Mouse (Mus musculus) stomach, postnatal 0 days (tissue): Measurements from ENCODE around the gene Olfr5. TPM values are rescaled to one million over a fixed set of nuclear protein-coding genes. Genes with fewer than 3 reads are reported as not detected.

Experiments
- ATAC-seq: fragments of 200-750 bp; cut with Nextera tagmentation; 2 replicates; pipeline ENCODE4 v1.8.0; 2017; ENCODE audit not compliant: low FRiP score, low TSS enrichment
- DNase-seq: peaks from one replicate; pipeline ENCODE4 v3.0.0-alpha.2; 2016; ENCODE audit warnings: low spot score
- H3K27ac ChIP-seq: fragments of 300-500 bp; sonication (generic); replicated peaks from 2 replicates; pipeline ENCODE4 v1.5.1; 2014; ENCODE audit warnings: mild to moderate bottlenecking, control low read depth
- H3K27me3 ChIP-seq: fragments of 300-500 bp; sonication (generic); 2 replicates; pipeline ENCODE4 v1.6.1; 2014; ENCODE audit warnings: low read length; ENCODE audit not compliant: control insufficient read depth, insufficient read depth
- H3K36me3 ChIP-seq: fragments of 300-500 bp; sonication (generic); 2 replicates; pipeline ENCODE4 v1.6.1; 2014; ENCODE audit warnings: low read length, mixed read lengths; ENCODE audit not compliant: control insufficient read depth, insufficient read depth
- H3K4me1 ChIP-seq: fragments of 300-500 bp; sonication (generic); replicated peaks from 2 replicates; pipeline ENCODE4 v1.6.1; 2014; ENCODE audit warnings: antibody characterized with exemption; ENCODE audit not compliant: control insufficient read depth, insufficient read depth
- H3K4me2 ChIP-seq: fragments of 300-500 bp; sonication (generic); replicated peaks from 2 replicates; pipeline ENCODE4 v1.6.1; 2014; ENCODE audit warnings: low read depth, mild to moderate bottlenecking, control low read depth, moderate library complexity
- H3K4me3 ChIP-seq: fragments of 300-500 bp; sonication (generic); 2 replicates; pipeline ENCODE4 v1.5.1; 2014; ENCODE audit warnings: low read depth, low read length, control low read depth
- H3K9ac ChIP-seq: fragments of 300-500 bp; sonication (generic); 2 replicates; pipeline ENCODE4 v1.6.1; 2014; ENCODE audit warnings: mild to moderate bottlenecking, low read length, control low read depth, mixed read lengths
- H3K9me3 ChIP-seq: fragments of 300-500 bp; sonication (generic); 2 replicates; pipeline ENCODE4 v1.6.1; 2016; ENCODE audit warnings: low read length; ENCODE audit not compliant: control insufficient read depth
- CTCF ChIP-seq: IDR thresholded peaks from 2 replicates; pipeline ENCODE4 v1.5.1; 2016; ENCODE audit warnings: antibody characterized with exemption, low read depth, mild to moderate bottlenecking, moderate library complexity
- EP300 ChIP-seq: optimal IDR thresholded peaks from 2 replicates; pipeline ENCODE3; 2016; ENCODE audit warnings: antibody characterized with exemption
- WGBS: fragments of 180-500 bp; shearing (Covaris S2); extraction: QIAGEN DNeasy Blood & Tissue Kit; methylation state at CpG from one replicate; pipeline ENCODE4 v1.1.7; 2014; 5-methylcytosine and 5-hydroxymethylcytosine counted together
- polyA plus RNA-seq: library from polyadenylated mRNA; unstranded; fragments of >200 nt; fragmentation: Nextera tagmentation; extraction: Ambion mirVana; gene quantifications from 2 replicates; pipeline ENCODE4 v1.2.1, GENCODE M21; 2015

Gene Olfr5
- polyA plus RNA-seq, 1 experiment from 2014 or later = not detected

DNA sequence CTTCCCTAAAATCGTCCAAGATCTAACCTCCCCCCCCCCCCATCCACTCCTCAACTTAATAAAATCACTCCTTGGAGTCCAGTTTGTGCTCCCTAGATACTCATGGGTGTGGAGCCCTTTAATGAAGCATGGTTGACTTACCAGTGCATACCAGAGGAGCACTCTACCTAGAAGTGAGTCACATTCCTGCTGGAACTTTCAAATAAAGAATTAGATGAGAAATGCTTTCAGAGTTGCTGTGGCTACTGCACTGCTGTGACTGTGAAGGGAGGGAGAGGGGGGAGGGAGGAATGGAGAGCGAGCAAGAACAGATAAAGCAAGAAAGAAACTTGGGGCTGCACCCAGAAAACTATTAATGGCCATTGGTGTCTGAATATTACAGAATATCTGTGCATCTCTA lies 45.6 kb downstream of the Olfr5 start:
- no peak overlapping the region for H3K9ac ChIP-seq
- H3K27me3 ChIP-seq = no peaks in the 10 kb centered on the region
- TF ChIP-seq CTCF = no peak
- TF ChIP-seq EP300 = no peak
- no peak overlapping the region for H3K27ac ChIP-seq
- no peak overlapping the region for H3K4me3 ChIP-seq
- DNase-seq (no peak), ATAC-seq (no peak)
- H3K4me2 ChIP-seq = no peak overlapping the region
- H3K4me1 ChIP-seq = no peaks in the 10 kb centered on the region
- WGBS = 61% methylated on average over 2 of the region's 2 CpGs
- H3K9me3 ChIP-seq = no peaks in the 10 kb centered on the region
- no peaks in the 10 kb centered on the region for H3K36me3 ChIP-seq

- no peak for TF ChIP-seq CTCF
- TF ChIP-seq EP300 = no peak
- no peaks in the 10 kb centered on the region for H3K4me1 ChIP-seq
- no peaks in the 10 kb centered on the region for H3K9me3 ChIP-seq
- H3K4me3 ChIP-seq = no peak within 1 kb of the TSS
- no peaks in the 10 kb centered on the region for H3K36me3 ChIP-seq
- no peak within 1 kb of the TSS for H3K27ac ChIP-seq
- 67% methylated on average over 3 of the region's 3 CpGs for WGBS
- H3K9ac ChIP-seq = no peak within 1 kb of the TSS
- H3K4me2 ChIP-seq = no peak within 1 kb of the TSS
- DNase-seq = no peak
- no peaks in the 10 kb centered on the region for H3K27me3 ChIP-seq
- ATAC-seq = no peak
Observed at GRCm38 (mm10) chr7:6438388-6438787, 48.4 kb downstream of the Olfr5 start, which contains the start of gene Olfr1344. Olfr1344 (plus strand) TSS chr7:6438688.

DNA sequence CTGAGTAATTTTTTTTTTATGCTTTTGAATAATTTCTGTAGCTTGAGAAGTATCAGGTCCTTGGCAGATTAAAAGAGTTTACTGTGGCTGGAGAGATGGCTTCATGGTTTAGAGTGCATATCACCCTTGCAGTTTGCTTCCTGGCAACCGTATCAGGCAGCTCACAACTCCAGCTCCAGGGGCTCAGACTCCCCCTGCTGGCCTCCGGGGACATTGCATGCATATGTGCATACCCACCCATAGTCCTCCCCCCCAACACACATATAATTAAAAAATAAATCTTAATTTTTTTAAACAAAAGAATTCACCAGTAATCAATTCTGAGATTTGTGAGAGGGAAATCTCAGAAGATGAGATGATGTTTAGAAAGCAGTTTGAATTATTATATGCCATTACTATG lies 56.4 kb downstream of the Olfr5 start:
- ATAC-seq (no peak), DNase-seq (peak; percentile 27)
- H3K9ac ChIP-seq = no peak overlapping the region
- no peaks in the 10 kb centered on the region for H3K4me1 ChIP-seq
- 0 out of 2 replicates have a peak, but pooled peaks cover 4% of the 10 kb centered on the region for H3K9me3 ChIP-seq
- no peak overlapping the region for H3K4me3 ChIP-seq
- H3K4me2 ChIP-seq = no peak overlapping the region
- WGBS = 28% methylated on average over 2 of the region's 2 CpGs
- no peaks in the 10 kb centered on the region for H3K36me3 ChIP-seq
- TF ChIP-seq EP300 = no peak
- peak; percentile 62 for TF ChIP-seq CTCF
- no peak overlapping the region for H3K27ac ChIP-seq
- H3K27me3 ChIP-seq = no peaks in the 10 kb centered on the region

DNA sequence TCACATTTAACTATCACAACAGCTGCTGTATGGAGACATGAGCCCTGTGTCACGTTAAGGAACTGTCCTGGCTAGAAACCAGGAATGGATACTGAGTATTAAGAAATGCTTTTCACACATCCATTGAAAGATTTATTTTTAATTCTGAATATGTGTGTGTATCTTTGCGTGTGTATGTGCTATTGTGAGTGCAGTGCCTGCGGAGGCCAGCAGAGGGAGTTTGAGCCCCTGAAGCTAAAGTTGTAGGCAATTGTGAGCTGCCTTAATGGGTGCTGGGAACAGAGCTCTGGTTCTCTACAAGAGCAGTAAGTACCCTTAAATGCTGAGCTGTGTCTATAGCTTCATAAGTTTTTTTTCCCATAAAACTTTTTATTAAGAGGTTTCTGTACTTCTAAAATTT lies 57.4 kb downstream of the Olfr5 start:
- TF ChIP-seq EP300 (no peak), CTCF (peak; percentile 17; the same call in 1 of the 2 replicates)
- Histone ChIP-seq H3K36me3 (no peaks in the 10 kb centered on the region), H3K27me3 (no peaks in the 10 kb centered on the region), H3K4me2 (no peak overlapping the region), H3K4me3 (no peak overlapping the region), H3K9ac (no peak overlapping the region), H3K9me3 (0 out of 2 replicates have a peak, but pooled peaks cover 4% of the 10 kb centered on the region), H3K27ac (no peak overlapping the region), H3K4me1 (no peaks in the 10 kb centered on the region)
- WGBS = 77% methylated on average over 3 of the region's 3 CpGs
- ATAC-seq (no peak), DNase-seq (no peak)

Other genes with a start within 250 kb of the Olfr5 start
- gene Epp13, start 234.2 kb downstream of the Olfr5 start, polyA plus RNA-seq = not detected in 2 replicates
- 5.2 and 5.4 TPM in 2 replicates for gene Zfp667, start 200.4 kb downstream of the Olfr5 start, polyA plus RNA-seq
- gene Zfp583, start 155.7 kb downstream of the Olfr5 start, polyA plus RNA-seq = 1.9 and 2.0 TPM in 2 replicates
- 0.35 and 0.41 TPM in 2 replicates for gene Gm3854, start 143.2 kb downstream of the Olfr5 start, polyA plus RNA-seq
- gene Zfp78, start 123.7 kb downstream of the Olfr5 start, polyA plus RNA-seq = 1.0 and 1.9 TPM in 2 replicates
- 2.4 and 2.6 TPM in 2 replicates for gene Zfp28, start 103.6 kb downstream of the Olfr5 start, polyA plus RNA-seq
- gene Smim17, start 88.2 kb downstream of the Olfr5 start, polyA plus RNA-seq = 0.02 and 0.10 TPM in 2 replicates
- gene Gm20715, start 76.7 kb downstream of the Olfr5 start, polyA plus RNA-seq = not detected in 2 replicates
- not detected in 2 replicates for gene Olfr1344, start 48.3 kb downstream of the Olfr5 start, polyA plus RNA-seq
- gene Olfr1336, start 30.8 kb downstream of the Olfr5 start, polyA plus RNA-seq = not detected in 2 replicates
- gene Olfr1346, start 19.8 kb downstream of the Olfr5 start, polyA plus RNA-seq = not detected in 2 replicates
- gene Olfr1347, start 12.8 kb upstream of the Olfr5 start, polyA plus RNA-seq = not detected in 2 replicates
- gene Olfr1348, start 21.8 kb upstream of the Olfr5 start, polyA plus RNA-seq = not detected in 2 replicates
- gene Olfr1349, start 36.0 kb upstream of the Olfr5 start, polyA plus RNA-seq = 0.02 TPM in 1 of 2 replicates, not detected in the other
- not detected in 2 replicates for gene Olfr1350, start 77.9 kb upstream of the Olfr5 start, polyA plus RNA-seq
- 1.6 and 1.9 TPM in 2 replicates for gene Zim1, start 209.5 kb upstream of the Olfr5 start, polyA plus RNA-seq
- gene Peg3, start 243.5 kb upstream of the Olfr5 start, polyA plus RNA-seq = 26.0 and 26.8 TPM in 2 replicates
- gene Usp29, start 243.6 kb upstream of the Olfr5 start, polyA plus RNA-seq = 1.0 and 1.4 TPM in 2 replicates